Mouse (Mus musculus) MEL (cell line): Measurements from ENCODE around the gene Gm17606. TPM values are rescaled to one million over a fixed set of nuclear protein-coding genes. Genes with fewer than 3 reads are reported as not detected.

Experiments used
- DNase-seq: peaks from one replicate; pipeline ENCODE4 v3.0.0; 2011; ENCODE audit warnings: low read depth, low spot score
- H3K27ac ChIP-seq: 2 replicates; pipeline ENCODE4 v1.5.1; 2012; ENCODE audit warnings: low read depth, mild to moderate bottlenecking, control low read depth, low read length, moderate library complexity; ENCODE audit not compliant: control insufficient read depth
- H3K27me3 ChIP-seq, 2 experiments: fragments of 150-350 bp in 1 of 2; sonication (generic) in 1 of 2; 2 replicates each; pipeline ENCODE4 v1.6.1; 2012; ENCODE audit warnings: low read length in 2 of 2, mild to moderate bottlenecking in 2 of 2, improper control_type of control experiment in 1 of 2, moderate library complexity in 1 of 2; ENCODE audit not compliant: insufficient read depth in 2 of 2, control insufficient read depth in 1 of 2
- H3K36me3 ChIP-seq, 2 experiments: 2 replicates each; pipeline ENCODE4 v1.6.1; 2012 to 2014; ENCODE audit warnings: low read length in 2 of 2, improper control_type of control experiment in 1 of 2, inconsistent platforms in 1 of 2, mild to moderate bottlenecking in 1 of 2; ENCODE audit not compliant: insufficient read depth in 2 of 2, control insufficient read depth in 1 of 2
- H3K4me1 ChIP-seq, 2 experiments: fragments of 150-350 bp in 1 of 2; sonication (generic) in 1 of 2; 2 replicates each; pipeline ENCODE4 v1.6.1; 2012; ENCODE audit warnings: low read length in 2 of 2, improper control_type of control experiment in 1 of 2, mild to moderate bottlenecking in 1 of 2; ENCODE audit not compliant: insufficient read depth in 2 of 2, control insufficient read depth in 1 of 2
- H3K4me3 ChIP-seq, 2 experiments: fragments of 150-350 bp in 1 of 2; sonication (generic) in 1 of 2; 2 replicates each; pipeline ENCODE4 v1.5.1; 2012; ENCODE audit warnings: low read depth in 2 of 2, low read length in 2 of 2, mild to moderate bottlenecking in 2 of 2, moderate library complexity in 2 of 2, control low read depth in 1 of 2, improper control_type of control experiment in 1 of 2; ENCODE audit not compliant: control insufficient read depth in 1 of 2, insufficient read depth in 1 of 2
- H3K79me2 ChIP-seq: 2 replicates; pipeline ENCODE4 v1.6.1; 2012; ENCODE audit warnings: mild to moderate bottlenecking, low read length, moderate library complexity; ENCODE audit not compliant: control insufficient read depth, poor library complexity, insufficient read depth
- H3K9ac ChIP-seq: 2 replicates; pipeline ENCODE4 v1.6.1; 2012; ENCODE audit warnings: low read depth, mild to moderate bottlenecking, control low read depth, low read length, moderate library complexity; ENCODE audit not compliant: control insufficient read depth, poor library complexity, severe bottlenecking
- H3K9me3 ChIP-seq: fragments of 150-350 bp; sonication (generic); replicated peaks from 2 replicates; pipeline ENCODE4 v1.6.1; 2012; ENCODE audit warnings: mild to moderate bottlenecking, low read length, improper control_type of control experiment, moderate library complexity; ENCODE audit not compliant: insufficient read depth
- BHLHE40 ChIP-seq: IDR thresholded peaks from 2 replicates; pipeline ENCODE4 v1.6.1; 2012; ENCODE audit warnings: low read depth, mild to moderate bottlenecking, inconsistent platforms, low read length, improper control_type of control experiment, borderline replicate concordance
- CHD1 ChIP-seq: IDR thresholded peaks from 2 replicates; pipeline ENCODE4 v1.6.1; 2012; ENCODE audit warnings: low read depth, mild to moderate bottlenecking, inconsistent platforms, low read length, improper control_type of control experiment
- CHD2 ChIP-seq: IDR thresholded peaks from 2 replicates; pipeline ENCODE4 v1.6.1; 2011; ENCODE audit warnings: low read length, improper control_type of control experiment
- CTCF ChIP-seq, 3 experiments: IDR thresholded peaks in 2 of 3; conservative IDR thresholded peaks in 1 of 3; 2 replicates each; pipeline ENCODE4 v1.5.1; 2011 to 2012; ENCODE audit warnings: low read length in 3 of 3, low read depth in 2 of 3, mild to moderate bottlenecking in 2 of 3, improper control_type of control experiment in 1 of 3, inconsistent platforms in 1 of 3, mixed read lengths in 1 of 3, moderate library complexity in 1 of 3; ENCODE audit not compliant: control insufficient read depth in 1 of 3, insufficient read depth in 1 of 3, poor library complexity in 1 of 3, severe bottlenecking in 1 of 3
- ELF1 ChIP-seq: IDR thresholded peaks from 2 replicates; pipeline ENCODE4 v1.6.1; 2014; ENCODE audit warnings: low read depth, mild to moderate bottlenecking, inconsistent platforms, low read length, improper control_type of control experiment, moderate library complexity
- EP300 ChIP-seq, 2 experiments: IDR thresholded peaks; 2 replicates each; pipeline ENCODE4 v1.6.1; 2011; ENCODE audit warnings: improper control_type of control experiment in 2 of 2, low read length in 2 of 2, low read depth in 1 of 2, mild to moderate bottlenecking in 1 of 2
- ETS1 ChIP-seq: IDR thresholded peaks from 2 replicates; pipeline ENCODE4 v1.6.1; 2012; ENCODE audit warnings: low read depth, mild to moderate bottlenecking, inconsistent platforms, low read length, improper control_type of control experiment, moderate library complexity
- HCFC1 ChIP-seq: IDR thresholded peaks from 2 replicates; pipeline ENCODE4 v1.6.1; 2012; ENCODE audit warnings: low read depth, mild to moderate bottlenecking, inconsistent platforms, low read length, improper control_type of control experiment, moderate library complexity
- JUND ChIP-seq: IDR thresholded peaks from 2 replicates; pipeline ENCODE4 v1.6.1; 2011; ENCODE audit warnings: low read depth, mild to moderate bottlenecking, improper control_type of control experiment, low read length
- KAT2A ChIP-seq: conservative IDR thresholded peaks from 2 replicates; pipeline ENCODE4 v1.6.1; 2012; ENCODE audit warnings: low read depth, low read length, improper control_type of control experiment, inconsistent platforms
- MAFK ChIP-seq: IDR thresholded peaks from 2 replicates; pipeline ENCODE4 v1.6.1; 2011; ENCODE audit warnings: low read depth, mild to moderate bottlenecking, low read length, improper control_type of control experiment, borderline replicate concordance
- MAX ChIP-seq: IDR thresholded peaks from 2 replicates; pipeline ENCODE4 v1.6.1; 2011; ENCODE audit warnings: low read length, improper control_type of control experiment
- MAZ ChIP-seq: IDR thresholded peaks from 2 replicates; pipeline ENCODE4 v1.6.1; 2012; ENCODE audit warnings: low read depth, mild to moderate bottlenecking, inconsistent platforms, low read length, improper control_type of control experiment
- MEF2A ChIP-seq: IDR thresholded peaks from 2 replicates; pipeline ENCODE4 v1.6.1; 2014; ENCODE audit warnings: low read depth, mild to moderate bottlenecking, inconsistent platforms, low read length, improper control_type of control experiment; ENCODE audit not compliant: poor library complexity, insufficient replicate concordance, severe bottlenecking; ENCODE audit errors: extremely low read depth
- MYB ChIP-seq: IDR thresholded peaks from 2 replicates; pipeline ENCODE4 v1.6.1; 2011; ENCODE audit warnings: mild to moderate bottlenecking, low read depth, low read length, improper control_type of control experiment
- NELFE ChIP-seq: IDR thresholded peaks from 2 replicates; pipeline ENCODE4 v1.6.1; 2011; ENCODE audit warnings: low read depth, low read length, improper control_type of control experiment
- NRF1 ChIP-seq: IDR thresholded peaks from 2 replicates; pipeline ENCODE4 v1.6.1; 2014; ENCODE audit warnings: low read depth, mild to moderate bottlenecking, inconsistent platforms, low read length, improper control_type of control experiment, moderate library complexity; ENCODE audit not compliant: poor library complexity, insufficient read depth, severe bottlenecking
- POLR2A ChIP-seq, 2 experiments: IDR thresholded peaks; 2 replicates each; pipeline ENCODE4 v1.6.1; 2011 to 2012; ENCODE audit warnings: low read length in 2 of 2, mild to moderate bottlenecking in 2 of 2, control low read depth in 1 of 2, improper control_type of control experiment in 1 of 2, low read depth in 1 of 2, moderate library complexity in 1 of 2; ENCODE audit not compliant: control insufficient read depth in 1 of 2, insufficient read depth in 1 of 2, poor library complexity in 1 of 2
- POLR2AphosphoS2 ChIP-seq: IDR thresholded peaks from 2 replicates; pipeline ENCODE4 v1.6.1; 2011; ENCODE audit warnings: low read length, improper control_type of control experiment
- POLR2AphosphoS5 ChIP-seq: IDR thresholded peaks from 2 replicates; pipeline ENCODE4 v1.6.1; 2012; ENCODE audit warnings: low read depth, borderline replicate concordance, mild to moderate bottlenecking, inconsistent platforms, low read length, moderate library complexity, mixed read lengths
- RAD21 ChIP-seq: IDR thresholded peaks from 2 replicates; pipeline ENCODE4 v1.6.1; 2011; ENCODE audit warnings: mild to moderate bottlenecking, low read depth, low read length, improper control_type of control experiment
- SIN3A ChIP-seq: IDR thresholded peaks from 2 replicates; pipeline ENCODE4 v1.6.1; 2012; ENCODE audit warnings: low read length, improper control_type of control experiment, inconsistent platforms
- SMC3 ChIP-seq: IDR thresholded peaks from 2 replicates; pipeline ENCODE4 v1.6.1; 2011; ENCODE audit warnings: low read depth, low read length, improper control_type of control experiment
- TAL1 ChIP-seq: IDR thresholded peaks from 2 replicates; pipeline ENCODE4 v1.6.1; 2012; ENCODE audit warnings: mild to moderate bottlenecking, inconsistent platforms, low read length, moderate library complexity, mixed read lengths
- TBP ChIP-seq: IDR thresholded peaks from 2 replicates; pipeline ENCODE4 v1.8.0; 2011; ENCODE audit warnings: low read depth, low read length, improper control_type of control experiment
- TCF12 ChIP-seq: IDR thresholded peaks from 2 replicates; pipeline ENCODE4 v1.6.1; 2014; ENCODE audit warnings: low read depth, mild to moderate bottlenecking, inconsistent platforms, low read length, improper control_type of control experiment, moderate library complexity
- UBTF ChIP-seq: IDR thresholded peaks from 2 replicates; pipeline ENCODE4 v1.6.1; 2012; ENCODE audit warnings: low read depth, mild to moderate bottlenecking, inconsistent platforms, low read length, improper control_type of control experiment, moderate library complexity, borderline replicate concordance; ENCODE audit not compliant: insufficient read depth
- USF1 ChIP-seq: IDR thresholded peaks from 2 replicates; pipeline ENCODE4 v1.6.1; 2014; ENCODE audit warnings: low read depth, mild to moderate bottlenecking, inconsistent platforms, low read length, improper control_type of control experiment, moderate library complexity
- USF2 ChIP-seq, 2 experiments: IDR thresholded peaks; 2 replicates each; pipeline ENCODE4 v1.6.1; 2011 to 2012; ENCODE audit warnings: improper control_type of control experiment in 2 of 2, low read length in 2 of 2, borderline replicate concordance in 1 of 2, inconsistent platforms in 1 of 2, low read depth in 1 of 2, mild to moderate bottlenecking in 1 of 2; ENCODE audit not compliant: insufficient read depth in 1 of 2
- ZC3H11A ChIP-seq: IDR thresholded peaks from 2 replicates; pipeline ENCODE4 v1.6.1; 2012; ENCODE audit warnings: low read depth, mild to moderate bottlenecking, inconsistent platforms, low read length, improper control_type of control experiment
- ZKSCAN1 ChIP-seq: IDR thresholded peaks from 2 replicates; pipeline ENCODE4 v1.6.1; 2012; ENCODE audit warnings: low read depth, mild to moderate bottlenecking, inconsistent platforms, low read length, improper control_type of control experiment, moderate library complexity
- ZMIZ1 ChIP-seq: IDR thresholded peaks from 2 replicates; pipeline ENCODE4 v1.6.1; 2012; ENCODE audit warnings: low read depth, mild to moderate bottlenecking, inconsistent platforms, low read length, improper control_type of control experiment, moderate library complexity
- ZNF384 ChIP-seq: IDR thresholded peaks from 2 replicates; pipeline ENCODE4 v1.6.1; 2012; ENCODE audit warnings: low read depth, mild to moderate bottlenecking, inconsistent platforms, low read length, improper control_type of control experiment
- polyA plus RNA-seq, 2 experiments: library from polyadenylated mRNA; stranded (reverse) in 1 of 2; unstranded in 1 of 2; fragments of >175 nt in 1 of 2; fragments of >200 nt in 1 of 2; gene quantifications; 2 replicates each; pipeline versions ENCODE4 v1.2.1 to v1.2.4; 2012; ENCODE audit warnings: low replicate concordance in 2 of 2, low read depth in 1 of 2; ENCODE audit not compliant: insufficient read length in 2 of 2, insufficient read depth in 1 of 2, missing spikeins in 1 of 2
- total RNA-seq: library from RNA; depleted of rRNA; stranded (reverse); fragments of 300-350 nt; gene quantifications from 2 replicates; pipeline ENCODE4 v1.2.3, GENCODE M21; 2012

Gm17606 gene
- total and polyA plus RNA-seq, 3 experiments = 0.99 TPM; not detected in 2

DNA sequence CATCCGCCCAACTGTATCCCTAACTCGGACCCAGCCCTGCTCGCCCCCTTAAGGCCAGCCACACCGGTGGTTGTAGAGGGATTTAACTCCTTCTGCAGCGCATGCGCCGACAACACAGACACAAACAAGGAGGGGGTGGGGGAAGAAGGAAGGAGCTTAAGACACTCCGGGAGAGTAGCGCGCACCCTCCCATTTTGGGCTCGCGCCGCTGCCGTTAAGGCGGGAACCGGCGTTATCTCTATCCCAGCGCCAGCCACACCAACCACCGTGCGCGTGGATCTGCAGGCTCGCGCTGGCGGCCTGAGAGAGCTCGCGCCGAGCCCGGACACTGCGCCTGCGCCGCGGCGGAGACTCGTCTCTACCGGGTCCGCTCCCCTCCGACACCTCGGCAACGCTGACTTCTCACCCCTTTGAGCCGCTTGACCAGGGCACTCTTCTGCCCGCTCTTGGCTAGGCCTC lies 45.3 kb downstream of the Gm17606 start, which contains the start of gene 1700123O20Rik (continued):
- TF ChIP-seq ELF1 (0 out of 2 replicates have a peak, but pooled peaks have one; percentile 15), ZNF384 (no peak), HCFC1 (peak; percentile 27; the same call in 1 of the 2 replicates)

DNA sequence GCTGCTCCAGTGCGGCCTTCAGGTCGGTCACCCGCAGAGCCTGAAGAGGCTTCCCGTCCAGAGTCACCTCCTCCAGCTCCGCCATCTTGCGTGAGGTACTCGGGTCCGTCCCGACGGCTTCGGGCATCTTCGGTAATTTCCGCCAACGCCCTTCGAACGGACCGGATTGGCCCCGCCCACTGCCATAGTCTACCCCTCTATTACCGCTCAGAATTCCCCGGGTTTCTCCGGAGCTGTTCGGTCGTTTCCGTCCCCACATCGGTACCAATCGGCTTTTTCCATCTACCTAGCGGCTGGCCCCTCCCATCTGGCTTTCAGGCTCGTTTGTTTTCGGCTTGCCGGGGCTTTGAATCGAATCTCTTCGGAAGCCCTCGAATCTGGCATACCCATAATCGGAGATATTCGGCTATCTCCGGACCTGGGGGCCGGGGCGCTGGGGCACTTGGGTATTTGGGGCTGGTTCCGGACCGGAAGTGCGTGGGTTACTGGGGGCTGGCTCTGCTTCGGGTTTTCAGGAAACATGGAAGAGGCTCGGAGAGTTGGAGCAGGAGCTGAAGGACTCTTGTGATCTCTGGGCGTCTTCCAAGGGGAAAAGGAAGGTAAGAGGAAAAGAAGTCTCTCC lies 45.9 kb downstream of the Gm17606 start, which contains the start of gene Acin1:
Acin1 (minus strand) TSS at position 410 of the 622 bp plus-strand sequence.
- Histone ChIP-seq H3K9me3 (no peaks in the 10 kb centered on the region), H3K79me2 (peaks cover 51% of the 10 kb centered on the region), H3K27ac (peak within 1 kb of the TSS; percentile 97), H3K9ac (peak within 1 kb of the TSS; percentile 93), H3K27me3 (no peaks in the 10 kb centered on the region), H3K4me3 (peak within 1 kb of the TSS; percentile 79 to 98), H3K36me3 (peaks cover 1 to 27% of the 10 kb centered on the region in 2 experiments), H3K4me1 (peaks cover 2 to 8% of the 10 kb centered on the region in 2 experiments; a peak in 3 of 4 replicates)
- DNase-seq = peak; percentile 99
- TF ChIP-seq ETS1 (peak; percentile 68), POLR2AphosphoS5 (no peak), EP300 (IDR thresholded peaks at IDR 0.05; ENCODE audit: low read depth in 1 of 2, low read length in 2 of 2) (peak in 1 of 2 experiments; percentile 43; a peak in 1 of 4 replicates), ZMIZ1 (peak; percentile 73), BHLHE40 (no peak), MEF2A (no peak; the same call in 1 of the 2 replicates), ZNF384 (no peak), MAX (peak; percentile 52), ELF1 (peak; percentile 87), TBP (peak; percentile 54), SMC3 (no peak), SIN3A (peak; percentile 87), CHD2 (peak; percentile 19; the same call in 1 of the 2 replicates), RAD21 (no peak), POLR2AphosphoS2 (peak; percentile 81), NRF1 (no peak), CTCF (IDR thresholded peaks at IDR 0.05 in 2 of 3, conservative IDR thresholded peaks at IDR 0.05 in 1 of 3; ENCODE audit: control insufficient read depth in 1 of 3, insufficient read depth in 1 of 3, low read depth in 2 of 3, low read length in 3 of 3, poor library complexity in 1 of 3, severe bottlenecking in 1 of 3) (no peak), MAFK (no peak), ZC3H11A (no peak), POLR2A (IDR thresholded peaks at IDR 0.05; ENCODE audit: control insufficient read depth in 1 of 2, insufficient read depth in 1 of 2, low read depth in 1 of 2, low read length in 2 of 2, poor library complexity in 1 of 2) (peak in 1 of 2 experiments; percentile 91; a peak in 2 of 4 replicates), TAL1 (no peak), TCF12 (peak; percentile 71), KAT2A (peak; percentile 62), USF1 (peak; percentile 31; the same call in 1 of the 2 replicates), CHD1 (no peak), MYB (no peak; the same call in 1 of the 2 replicates), MAZ (peak; percentile 71; the same call in 1 of the 2 replicates), USF2 (IDR thresholded peaks at IDR 0.05; ENCODE audit: borderline replicate concordance in 1 of 2, insufficient read depth in 1 of 2, low read depth in 1 of 2, low read length in 2 of 2) (no peak), ZKSCAN1 (no peak), NELFE (no peak; the same call in 1 of the 2 replicates), JUND (no peak), UBTF (no peak)
